Mouse (Mus musculus): ENCODE results near the gene Casp14. TPM values are rescaled to one million over a fixed set of nuclear protein-coding genes. Genes with fewer than 3 reads are reported as not detected.

The Casp14 gene
- polyA plus RNA-seq (2021; fragmentation: Nextera tagmentation) = not detected in 2 replicates
- long read RNA-seq, experiment 1 = 0 reads
- long read RNA-seq, experiment 2 = 0 reads

GRCm38 (mm10) chr10:78718056-78718455 is at the start of gene Casp14:
Casp14 (minus strand) TSS chr10:78718294.

GRCm38 (mm10) chr10:78752452-78753191 is 34.5 kb upstream of the Casp14 start, which contains the start of gene Ccdc105:
Ccdc105 (minus strand) TSS chr10:78753065.

Other genes starting within 250 kb of the Casp14 start
- gene Olfr1358, start 200.9 kb downstream of the Casp14 start, polyA plus RNA-seq (2021; fragmentation: Nextera tagmentation) = not detected in 2 replicates
- 27.2 and 37.1 TPM in 2 replicates for gene Ilvbl, start 143.9 kb downstream of the Casp14 start, polyA plus RNA-seq (2021; fragmentation: Nextera tagmentation)
- gene Syde1, start 126.3 kb downstream of the Casp14 start, polyA plus RNA-seq (2021; fragmentation: Nextera tagmentation) = 1.9 and 3.3 TPM in 2 replicates
- gene Olfr1357, start 100.2 kb downstream of the Casp14 start, polyA plus RNA-seq (2021; fragmentation: Nextera tagmentation) = not detected in 2 replicates
- gene Ccdc105, start 34.8 kb upstream of the Casp14 start, polyA plus RNA-seq (2021; fragmentation: Nextera tagmentation) = 0.11 and 0.13 TPM in 2 replicates
- gene Slc1a6, start 62.2 kb upstream of the Casp14 start, polyA plus RNA-seq (2021; fragmentation: Nextera tagmentation) = 2.0 and 3.3 TPM in 2 replicates
- not detected in 2 replicates for gene Olfr1356, start 133.9 kb upstream of the Casp14 start, polyA plus RNA-seq (2021; fragmentation: Nextera tagmentation)
- not detected in 2 replicates for gene Olfr1355, start 157.2 kb upstream of the Casp14 start, polyA plus RNA-seq (2021; fragmentation: Nextera tagmentation)
- gene Olfr1354, start 194.9 kb upstream of the Casp14 start, polyA plus RNA-seq (2021; fragmentation: Nextera tagmentation) = not detected in 2 replicates
- gene Olfr8, start 232.3 kb upstream of the Casp14 start, polyA plus RNA-seq (2021; fragmentation: Nextera tagmentation) = not detected in 2 replicates
- not detected in 2 replicates for gene Olfr1353, start 245.0 kb upstream of the Casp14 start, polyA plus RNA-seq (2021; fragmentation: Nextera tagmentation)

All from left cerebral cortex, adult 6 months (tissue).